Mouse (Mus musculus): ENCODE data around the gene Amh.

DNA sequence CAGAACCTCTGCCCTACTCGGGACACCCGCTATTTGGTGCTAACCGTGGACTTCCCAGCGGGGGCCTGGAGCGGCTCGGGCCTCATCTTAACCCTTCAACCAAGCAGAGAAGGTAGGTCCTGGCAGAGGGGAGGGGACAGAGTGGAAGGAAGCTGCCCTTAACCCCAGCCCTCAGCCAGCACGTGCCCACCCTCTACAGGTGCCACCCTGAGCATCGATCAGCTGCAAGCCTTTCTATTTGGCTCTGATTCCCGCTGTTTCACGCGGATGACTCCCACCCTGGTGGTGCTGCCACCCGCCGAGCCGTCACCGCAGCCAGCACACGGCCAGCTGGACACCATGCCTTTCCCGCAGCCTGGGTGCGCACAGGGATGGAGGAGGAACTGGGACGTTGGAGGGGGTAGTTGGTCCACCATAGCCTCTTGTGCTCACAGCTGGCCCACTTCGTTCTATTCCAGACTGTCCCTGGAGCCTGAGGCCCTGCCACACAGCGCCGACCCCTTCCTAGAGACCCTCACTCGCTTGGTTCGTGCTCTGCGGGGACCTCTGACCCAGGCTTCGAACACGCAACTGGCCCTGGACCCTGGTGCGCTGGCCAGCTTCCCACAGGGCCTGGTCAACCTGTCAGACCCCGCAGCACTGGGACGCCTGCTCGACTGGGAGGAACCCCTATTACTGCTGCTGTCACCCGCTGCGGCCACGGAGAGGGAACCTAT, 1.5 kb downstream of the Amh start:
- TF ChIP-seq CTCF (conservative IDR thresholded peaks at IDR 0.05; ENCODE audit: insufficient read depth, insufficient read length, low read depth, low read length) = no peak
- TF ChIP-seq POLR2A (IDR thresholded peaks at IDR 0.05; ENCODE audit: low read depth, low read length) = no peak

Data from kidney, adult 2 months (tissue).